Mouse (Mus musculus) 3134 (cell line): ENCODE measurements around the gene Ppp1r35.

ENCODE experiments used
- DNase-seq: peaks from one replicate; pipeline ENCODE4 v3.0.0-alpha.2; 2011; ENCODE audit warnings: low spot score; ENCODE audit not compliant: insufficient read length; ENCODE audit errors: extremely low read depth

Gene Ppp1r35

DNA sequence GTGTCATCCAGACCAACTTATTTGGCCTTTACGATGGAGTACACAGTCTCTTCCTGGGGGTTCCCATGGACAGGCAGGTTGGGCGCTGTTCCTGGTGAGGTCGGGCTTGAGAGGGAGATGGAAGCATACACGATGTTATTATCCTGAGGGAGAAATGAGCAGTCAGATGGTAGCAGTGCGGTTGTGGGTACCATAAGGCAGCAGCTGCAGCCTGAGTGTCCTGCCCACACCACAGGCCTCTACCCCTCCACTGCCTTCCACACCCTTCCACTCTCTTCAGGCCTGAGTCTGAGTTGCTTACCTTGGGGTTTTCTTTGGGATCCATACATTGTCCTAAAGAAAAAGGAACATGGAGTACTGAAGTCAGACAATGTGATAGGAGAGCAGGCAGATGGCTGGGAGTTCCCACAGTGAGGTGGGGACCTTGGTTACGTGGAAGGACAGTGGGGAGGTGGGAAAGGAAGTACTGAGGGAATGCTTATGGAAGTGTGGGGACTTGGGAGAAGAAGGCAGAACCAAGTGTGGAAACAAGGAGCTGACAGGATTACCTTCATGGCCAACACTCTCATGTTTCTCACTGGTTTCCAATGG lies 44.9 kb downstream of the Ppp1r35 start:
- DNase-seq: no peak

DNA sequence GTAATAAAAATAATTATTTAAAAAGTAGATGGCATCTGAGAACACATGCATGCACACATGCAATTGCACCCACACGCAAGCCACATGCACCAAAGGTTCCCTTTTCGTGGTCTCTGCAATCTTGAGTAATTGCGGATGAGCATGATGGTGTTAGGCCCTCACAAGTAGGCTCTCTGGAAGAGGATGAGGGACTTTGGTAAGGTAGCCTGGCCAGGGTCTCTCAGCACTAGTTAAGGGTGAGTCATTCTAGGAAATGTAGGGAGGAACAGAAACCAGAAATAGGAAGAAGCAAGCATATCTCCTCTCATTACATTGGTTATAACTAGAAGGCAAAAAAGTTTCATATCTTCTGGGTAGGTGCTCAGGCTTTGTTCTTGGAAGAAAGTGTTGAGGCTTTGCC lies 46.4 kb downstream of the Ppp1r35 start:
- no peak for DNase-seq

DNA sequence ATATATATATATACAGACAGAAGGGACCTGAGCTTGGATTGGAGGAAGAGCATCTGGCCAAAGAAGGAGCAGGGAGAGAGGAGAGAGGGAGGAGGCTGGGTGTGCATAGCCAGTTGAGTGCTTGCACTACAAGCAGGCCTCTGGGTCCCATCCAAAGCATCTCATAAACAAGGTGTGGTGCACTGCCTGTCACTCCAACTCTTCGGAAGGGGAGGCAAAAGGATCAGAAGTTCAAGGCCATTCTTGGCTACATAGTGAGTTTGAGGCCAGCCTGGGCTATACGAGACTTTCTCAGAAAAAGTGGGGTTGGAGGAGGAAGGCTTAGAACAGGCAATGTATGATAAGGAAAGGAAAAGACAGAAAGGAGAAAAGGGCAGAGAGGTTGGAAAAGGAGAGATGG lies 47.3 kb downstream of the Ppp1r35 start:
- no peak for DNase-seq

DNA sequence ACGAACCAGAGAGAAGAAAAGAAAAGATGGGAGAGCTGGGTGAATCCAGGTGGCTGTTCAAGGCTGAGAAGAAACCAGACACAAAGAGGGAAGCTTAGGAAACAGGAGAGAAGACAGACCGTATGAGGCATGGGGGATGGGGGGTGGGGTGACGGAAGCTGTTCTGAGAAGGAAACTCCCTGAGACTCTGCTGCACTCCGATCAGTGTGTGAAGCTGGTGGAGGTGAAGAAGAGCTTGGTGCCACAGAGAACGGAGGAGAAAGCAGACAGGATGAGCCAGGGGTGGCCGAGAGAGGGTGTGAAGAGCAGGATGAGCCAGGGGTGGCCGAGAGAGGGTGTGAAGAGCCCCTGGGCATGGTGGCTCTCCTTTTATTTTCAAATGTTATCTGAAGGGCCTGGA lies 47.8 kb downstream of the Ppp1r35 start:
- no peak for DNase-seq

DNA sequence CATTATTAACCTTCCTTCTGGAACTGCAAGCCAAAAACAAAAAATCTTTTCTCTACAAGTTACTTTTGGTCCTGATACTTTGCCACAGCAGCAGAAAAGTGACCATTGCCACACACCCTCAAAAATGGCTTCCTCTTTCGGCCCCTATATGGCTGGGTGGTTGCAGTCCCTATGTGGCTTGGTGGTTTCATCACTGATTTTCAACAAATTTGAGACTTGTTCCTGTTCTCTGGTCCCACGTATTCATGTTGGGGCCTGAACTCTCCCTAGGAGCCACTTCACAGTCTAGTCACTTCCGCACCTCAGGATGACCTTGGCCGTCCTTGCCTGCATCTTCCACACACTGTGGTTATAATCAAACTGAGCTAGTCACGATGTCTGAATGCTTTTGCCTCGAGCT lies 50.0 kb downstream of the Ppp1r35 start:
- DNase-seq: no peak
